In genomic region chr10:127177235-127177634, GRCm38 (mm10) we compare ENCODE assay signal across 8 mouse cellular contexts. TPM values are rescaled to one million over a fixed set of nuclear protein-coding genes. Genes with fewer than 3 reads are reported as not detected.
DNase-seq lines count a peak whose midpoint lies in the region; ATAC-seq and TF ChIP-seq lines count a peak whose summit lies in the region.

No protein-coding gene starts in this region.

- no peak for ATAC-seq in megakaryocyte, adult 5-6 weeks (ENCODE audit: poor library complexity, severe bottlenecking)
- no peak for ATAC-seq in intestine, embryonic 15.5 days
- ATAC-seq in neural tube, embryonic 15.5 days (ENCODE audit: low FRiP score) = no peak

- WGBS in cerebellum, adult 2 months = 37% methylated on average over 9 of the region's 9 CpGs
- WGBS in intestine, embryonic 15.5 days = 21% methylated on average over 9 of the region's 9 CpGs
- WGBS in neural tube, embryonic 15.5 days = 20% methylated on average over 9 of the region's 9 CpGs

- H3K27me3 ChIP-seq in cerebellum, adult 2 months (ENCODE audit: control insufficient read depth, insufficient read depth, low read length) = no peaks in the 10 kb centered on the region
- peaks cover 76% of the 10 kb centered on the region for H3K27me3 ChIP-seq in megakaryocyte, embryonic 14.5 days (replicated peaks)
- peaks cover 42% of the 10 kb centered on the region for H3K27me3 ChIP-seq in intestine, embryonic 15.5 days (replicated peaks)
- H3K27me3 ChIP-seq in neural tube, embryonic 15.5 days (replicated peaks) = peaks cover 64% of the 10 kb centered on the region

- no peak for TF ChIP-seq CTCF in cerebellum, adult 2 months (IDR thresholded peaks at IDR 0.05; ENCODE audit: borderline replicate concordance, insufficient read depth, low read depth, low read length)

- H3K4me1 ChIP-seq in cerebellum, adult 2 months (ENCODE audit: control insufficient read depth, insufficient read depth, low read length) = no peaks in the 10 kb centered on the region
- H3K4me1 ChIP-seq in megakaryocyte, embryonic 14.5 days = peaks cover 56% of the 10 kb centered on the region
- peaks cover 19% of the 10 kb centered on the region for H3K4me1 ChIP-seq in intestine, embryonic 15.5 days (replicated peaks)
- peaks cover 27% of the 10 kb centered on the region for H3K4me1 ChIP-seq in neural tube, embryonic 15.5 days

- peak overlapping the region; percentile 73 for H3K4me2 ChIP-seq in intestine, embryonic 15.5 days (replicated peaks)
- H3K4me2 ChIP-seq in neural tube, embryonic 15.5 days = peak overlapping the region; percentile 57

- peaks cover 16% of the 10 kb centered on the region for H3K36me3 ChIP-seq in megakaryocyte, embryonic 14.5 days (replicated peaks; ENCODE audit: low read length)
- H3K36me3 ChIP-seq in intestine, embryonic 15.5 days = no peaks in the 10 kb centered on the region
- peaks cover 13% of the 10 kb centered on the region for H3K36me3 ChIP-seq in neural tube, embryonic 15.5 days

- H3K9me3 ChIP-seq in megakaryocyte, embryonic 14.5 days = no peaks in the 10 kb centered on the region
- H3K9me3 ChIP-seq in intestine, embryonic 15.5 days = no peaks in the 10 kb centered on the region
- no peaks in the 10 kb centered on the region for H3K9me3 ChIP-seq in neural tube, embryonic 15.5 days (replicated peaks)

- DNase-seq in cerebellum, adult 11 months = peak; percentile 11
- DNase-seq in cerebellum, adult 2 months = no peak
- DNase-seq in cerebellum, postnatal 4 days (ENCODE audit: low spot score in 2 of 2) = no peak
- DNase-seq in testis, postnatal 10 days (ENCODE audit: low spot score) = no peak

- no peak overlapping the region for H3K9ac ChIP-seq in intestine, embryonic 15.5 days
- H3K9ac ChIP-seq in neural tube, embryonic 15.5 days (replicated peaks) = no peak overlapping the region

- TF ChIP-seq POLR2A in cerebellum, adult 2 months (IDR thresholded peaks at IDR 0.05; ENCODE audit: borderline replicate concordance, insufficient read depth, low read length) = no peak

- H3K4me3 ChIP-seq in cerebellum, adult 2 months (replicated peaks; ENCODE audit: insufficient read depth, low read depth, low read length) = no peak overlapping the region
- peak overlapping the region; percentile 92 for H3K4me3 ChIP-seq in megakaryocyte, embryonic 14.5 days (replicated peaks)
- 0 out of 2 replicates have a peak overlapping the region, but pooled peaks have one; percentile 28 for H3K4me3 ChIP-seq in intestine, embryonic 15.5 days (replicated peaks)
- H3K4me3 ChIP-seq in neural tube, embryonic 15.5 days (replicated peaks) = peak overlapping the region; percentile 27; the same call in 1 of the 2 replicates

- no peak overlapping the region for H3K27ac ChIP-seq in cerebellum, adult 2 months (ENCODE audit: insufficient read depth, low read length)
- no peak overlapping the region for H3K27ac ChIP-seq in intestine, embryonic 15.5 days
- no peak overlapping the region for H3K27ac ChIP-seq in neural tube, embryonic 15.5 days (replicated peaks)

RNA-seq across cellular contexts. Expression of gene Slc26a10, which starts 3.2 kb away (rescaled TPM):
- polyA plus RNA-seq in cerebellum, adult 2 months (2012; rRNA removed) = 3.1 and 3.3 TPM in 2 replicates
- 0.23 and 0.76 TPM in 2 replicates for polyA plus RNA-seq in megakaryocyte, embryonic 14.5 days (2012; ENCODE audit: insufficient read depth, low replicate concordance)
- total RNA-seq in megakaryocyte, adult 5-6 weeks (2015) = 0.91 TPM in 1 of 2 replicates, not detected in the other
- total RNA-seq in megakaryocyte, adult 5-6 weeks (2017) = 0.22 and 0.53 TPM in 2 replicates
- polyA plus RNA-seq in intestine, embryonic 15.5 days (2015; fragmentation: Nextera tagmentation; extraction: Ambion mirVana) = 0.98 and 1.1 TPM in 2 replicates
- 1.0 TPM in 2 replicates for polyA plus RNA-seq in neural tube, embryonic 15.5 days (2015; fragmentation: Nextera tagmentation; extraction: Ambion mirVana)

RNA-seq across cellular contexts. Expression of gene B4galnt1, which starts 12.2 kb away (rescaled TPM):
- 81.9 and 83.6 TPM in 2 replicates for polyA plus RNA-seq in cerebellum, adult 2 months (2012; rRNA removed)
- polyA plus RNA-seq in megakaryocyte, embryonic 14.5 days (2012; ENCODE audit: insufficient read depth, low replicate concordance) = 71.2 and 76.1 TPM in 2 replicates
- total RNA-seq in megakaryocyte, adult 5-6 weeks (2015) = 113 TPM in 2 replicates
- 67.7 and 75.5 TPM in 2 replicates for total RNA-seq in megakaryocyte, adult 5-6 weeks (2017)
- polyA plus RNA-seq in intestine, embryonic 15.5 days (2015; fragmentation: Nextera tagmentation; extraction: Ambion mirVana) = 52.5 and 55.2 TPM in 2 replicates
- 69.5 and 70.4 TPM in 2 replicates for polyA plus RNA-seq in neural tube, embryonic 15.5 days (2015; fragmentation: Nextera tagmentation; extraction: Ambion mirVana)

RNA-seq across cellular contexts. Expression of gene Arhgef25, which starts 12.6 kb away (rescaled TPM):
- polyA plus RNA-seq in cerebellum, adult 2 months (2012; rRNA removed) = 105 and 117 TPM in 2 replicates
- polyA plus RNA-seq in megakaryocyte, embryonic 14.5 days (2012; ENCODE audit: insufficient read depth, low replicate concordance) = not detected in 2 replicates
- total RNA-seq in megakaryocyte, adult 5-6 weeks (2015) = 0.16 TPM in 1 of 2 replicates, not detected in the other
- total RNA-seq in megakaryocyte, adult 5-6 weeks (2017) = 0.41 and 1.0 TPM in 2 replicates
- 46.8 and 50.4 TPM in 2 replicates for polyA plus RNA-seq in intestine, embryonic 15.5 days (2015; fragmentation: Nextera tagmentation; extraction: Ambion mirVana)
- polyA plus RNA-seq in neural tube, embryonic 15.5 days (2015; fragmentation: Nextera tagmentation; extraction: Ambion mirVana) = 32.7 and 34.9 TPM in 2 replicates

RNA-seq across cellular contexts. Expression of gene Dtx3, which starts 18.3 kb away (rescaled TPM):
- 321 and 339 TPM in 2 replicates for polyA plus RNA-seq in cerebellum, adult 2 months (2012; rRNA removed)
- 51.0 and 171 TPM in 2 replicates for polyA plus RNA-seq in megakaryocyte, embryonic 14.5 days (2012; ENCODE audit: insufficient read depth, low replicate concordance)
- total RNA-seq in megakaryocyte, adult 5-6 weeks (2015) = 8.2 and 9.2 TPM in 2 replicates
- 4.5 and 9.1 TPM in 2 replicates for total RNA-seq in megakaryocyte, adult 5-6 weeks (2017)
- polyA plus RNA-seq in intestine, embryonic 15.5 days (2015; fragmentation: Nextera tagmentation; extraction: Ambion mirVana) = 70.6 and 75.4 TPM in 2 replicates
- polyA plus RNA-seq in neural tube, embryonic 15.5 days (2015; fragmentation: Nextera tagmentation; extraction: Ambion mirVana) = 211 and 245 TPM in 2 replicates

RNA-seq across cellular contexts. Expression of gene Pip4k2c, which starts 34.1 kb away (rescaled TPM):
- 58.8 and 64.1 TPM in 2 replicates for polyA plus RNA-seq in cerebellum, adult 2 months (2012; rRNA removed)
- 10.4 and 19.6 TPM in 2 replicates for polyA plus RNA-seq in megakaryocyte, embryonic 14.5 days (2012; ENCODE audit: insufficient read depth, low replicate concordance)
- 9.6 and 12.0 TPM in 2 replicates for total RNA-seq in megakaryocyte, adult 5-6 weeks (2015)
- 13.2 and 17.8 TPM in 2 replicates for total RNA-seq in megakaryocyte, adult 5-6 weeks (2017)
- polyA plus RNA-seq in intestine, embryonic 15.5 days (2015; fragmentation: Nextera tagmentation; extraction: Ambion mirVana) = 33.7 and 35.0 TPM in 2 replicates
- polyA plus RNA-seq in neural tube, embryonic 15.5 days (2015; fragmentation: Nextera tagmentation; extraction: Ambion mirVana) = 19.8 and 23.0 TPM in 2 replicates

Comparison
In these comparisons a context has a peak if more than half of its experiments do, and no peak if none do; other contexts are left out.
1. RNA of gene Arhgef25, which starts 12.6 kb away (polyA plus RNA-seq): 105 to 117 TPM in cerebellum, adult 2 months, 46.8 to 50.4 TPM in intestine, embryonic 15.5 days and 32.7 to 34.9 TPM in neural tube, embryonic 15.5 days; not detected in megakaryocyte, embryonic 14.5 days; every median in the first group is over 10 times any median in the second.